Mouse (Mus musculus) heart, postnatal 10 days (tissue): ENCODE measurements around the gene Xirp2. TPM values are rescaled to one million over a fixed set of nuclear protein-coding genes. Genes with fewer than 3 reads are reported as not detected.
A peak's percentile ranks its signal among the peaks of the same experiment; 100 is the strongest.
"Not testable (repeated sequence)": the region's sequence is repeated elsewhere in the genome, so short reads cannot be mapped to it uniquely, and the experiment has no call there.

ENCODE experiments used
- DNase-seq, 2 experiments: peaks; one replicate each; pipeline ENCODE4 v3.0.0; 2021
- intact Hi-C: fragments of 180-260 bp; cut with DNase I; formaldehyde crosslinking; loops from one replicate; pipeline ENCODE4 v1.15.1; 2025
- total RNA-seq, 2 experiments: library from RNA; stranded (reverse); gene quantifications; 2 replicates each; pipeline ENCODE4 v1.2.3; 2021

Xirp2 gene
- total RNA-seq, result 100 to 1,000 TPM in 1 of 2 experiments, 10 to 100 TPM in 1; 92.2 to 142 TPM

DNA sequence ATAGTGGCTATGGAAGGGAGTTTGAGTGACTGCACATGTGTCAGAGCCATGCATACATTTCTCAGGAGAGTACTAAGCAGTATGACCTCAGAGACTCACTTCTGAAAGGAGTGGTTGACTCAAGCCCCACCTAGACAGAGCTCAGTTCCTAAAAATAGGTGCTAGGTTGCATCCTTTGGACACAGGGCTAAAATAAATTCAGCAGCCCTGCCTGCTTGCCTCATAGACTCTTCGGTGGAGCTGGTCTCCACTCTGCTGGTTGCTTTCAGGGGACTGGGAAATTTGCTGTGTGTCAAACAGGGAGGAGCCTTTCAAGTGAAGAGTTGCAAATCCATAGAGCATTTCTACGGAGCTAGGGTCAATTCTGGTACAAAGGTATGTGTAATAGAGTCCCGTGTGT lies at the start of gene Xirp2:
Xirp2 (plus strand) TSS at position 223 of the 400 bp plus-strand sequence.
- peak; percentile 47 to 67 for DNase-seq
- intact Hi-C loops, result no loop called here

DNA sequence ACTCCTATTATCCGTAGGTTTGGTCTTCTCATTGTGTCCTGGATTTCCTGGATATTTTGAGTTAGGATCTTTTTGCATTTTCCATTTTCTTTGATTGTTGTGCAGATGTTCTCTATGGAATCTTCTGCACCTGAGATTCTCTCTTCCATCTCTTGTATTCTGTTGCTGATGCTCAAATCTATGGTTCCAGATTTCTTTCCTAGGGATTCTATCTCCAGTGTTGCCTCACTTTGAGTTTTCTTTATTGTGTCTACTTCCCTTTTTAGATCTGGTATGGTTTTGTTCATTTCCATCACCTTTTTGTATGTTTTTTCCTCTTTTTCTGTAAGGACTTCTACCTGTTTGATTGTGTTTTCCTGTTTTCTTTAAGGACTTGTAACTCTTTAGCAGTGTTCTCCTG lies 32.4 kb upstream of the Xirp2 start, which contains the start of gene Gm21830:
Gm21830 (plus strand) TSS at position 301 of the 400 bp plus-strand sequence.
- intact Hi-C loops, DNase-seq: not testable (repeated sequence)

DNA sequence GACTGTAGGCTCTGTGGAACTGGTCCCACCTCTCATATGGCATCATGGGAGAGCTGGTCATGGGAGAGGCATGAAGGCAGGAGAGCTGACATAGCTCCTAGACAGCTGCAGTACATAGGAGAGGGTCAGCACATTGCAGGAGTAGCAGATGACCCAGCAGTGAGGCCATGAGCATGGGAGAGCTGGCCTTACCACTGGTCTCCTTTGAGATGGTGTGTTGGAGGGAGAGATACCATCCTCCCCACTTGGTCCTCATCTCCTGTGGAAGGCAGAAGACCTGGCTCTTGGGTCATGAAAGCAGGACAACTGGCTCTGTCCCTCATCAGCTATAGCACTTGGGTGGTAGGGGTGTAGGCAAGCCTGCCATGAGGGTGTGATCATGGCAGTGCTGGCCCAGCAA lies 24.9 kb upstream of the Xirp2 start:
- DNase-seq, result no peak
- intact Hi-C loops, result no loop called here

DNA sequence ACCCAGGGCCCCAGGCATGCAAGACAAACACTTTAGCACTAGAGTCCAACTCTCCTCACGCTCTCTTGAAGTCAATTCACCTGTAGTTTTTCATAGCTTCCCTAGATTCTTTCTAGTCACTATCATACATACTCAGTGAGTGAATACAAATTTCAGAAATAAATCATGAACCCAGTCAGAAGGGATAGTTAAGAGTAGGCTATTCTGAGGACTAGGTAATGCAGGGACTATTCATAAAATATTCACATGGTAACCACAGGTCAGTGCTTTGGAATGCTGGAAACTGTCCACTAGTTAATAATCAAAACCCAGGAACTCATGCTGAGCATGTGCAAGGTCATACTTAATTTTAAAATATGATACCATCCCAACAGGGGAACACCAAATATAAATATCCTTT lies 23.0 kb upstream of the Xirp2 start:
- DNase-seq, result no peak
- intact Hi-C loops, result no loop called here

DNA sequence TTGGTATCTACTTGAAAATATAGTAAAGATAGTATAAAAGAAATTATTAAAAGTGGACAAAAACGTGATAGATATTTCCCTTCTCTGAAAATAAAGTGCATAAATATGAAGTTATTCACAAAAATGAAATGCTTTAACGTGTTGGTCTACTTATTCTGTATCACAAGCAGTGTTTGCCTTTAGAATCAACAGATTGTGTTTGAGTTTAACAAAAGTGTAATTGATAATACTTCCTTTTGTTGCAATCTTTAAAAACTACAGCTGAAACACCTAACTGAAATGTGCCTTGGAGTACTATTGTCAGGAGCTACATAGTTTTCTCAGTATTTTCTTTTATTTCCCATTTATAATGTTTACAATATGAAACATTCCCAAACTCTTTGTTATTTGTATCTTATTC lies 12.7 kb upstream of the Xirp2 start, which contains the start of gene Gm26727:
Gm26727 (minus strand) TSS at position 101 of the 400 bp plus-strand sequence.
- intact Hi-C loops, result no loop called here
- DNase-seq, result no peak

DNA sequence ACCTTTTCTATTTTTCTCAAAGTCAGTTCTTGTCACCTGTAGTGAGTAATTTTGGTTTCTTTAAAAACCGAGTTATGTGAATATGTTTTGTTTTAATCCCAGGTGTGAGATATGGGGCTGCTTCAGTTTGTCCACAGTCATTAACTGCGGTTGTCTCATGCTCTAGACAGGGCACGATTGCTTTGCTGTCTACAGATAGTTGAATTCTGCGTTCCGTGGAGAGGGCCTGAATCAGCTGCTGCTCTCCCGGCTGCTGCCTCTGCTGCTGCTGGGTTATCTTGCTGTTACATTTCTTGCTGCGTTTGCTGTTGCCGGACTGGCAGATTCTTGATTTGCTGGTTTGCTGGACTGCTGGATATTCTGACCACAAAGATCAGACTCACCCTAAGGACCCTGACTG lies 7.5 kb upstream of the Xirp2 start:
- intact Hi-C loops, result no loop called here
- DNase-seq, result no peak

DNA sequence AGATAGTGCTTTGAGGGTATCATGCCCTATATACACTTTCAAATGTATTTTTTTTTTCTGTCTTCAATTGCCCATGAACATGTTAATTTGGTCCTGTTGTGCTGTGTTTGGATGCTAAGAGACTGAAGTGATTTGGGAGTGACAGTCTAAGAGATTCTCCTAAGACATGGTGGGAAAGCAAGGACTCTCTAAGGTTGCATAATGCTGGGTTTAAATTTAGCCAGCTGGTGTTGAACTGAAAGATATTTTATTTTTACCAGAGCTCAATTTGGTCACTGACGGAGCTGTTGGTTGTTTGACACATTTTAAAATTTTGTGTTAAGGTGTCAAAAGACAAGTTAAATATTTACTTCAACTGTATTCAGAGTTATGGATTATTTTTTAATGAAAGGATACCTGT lies 970 bp downstream of the Xirp2 start:
- intact Hi-C loops, result no loop called here
- peak; percentile 5 to 6 for DNase-seq

DNA sequence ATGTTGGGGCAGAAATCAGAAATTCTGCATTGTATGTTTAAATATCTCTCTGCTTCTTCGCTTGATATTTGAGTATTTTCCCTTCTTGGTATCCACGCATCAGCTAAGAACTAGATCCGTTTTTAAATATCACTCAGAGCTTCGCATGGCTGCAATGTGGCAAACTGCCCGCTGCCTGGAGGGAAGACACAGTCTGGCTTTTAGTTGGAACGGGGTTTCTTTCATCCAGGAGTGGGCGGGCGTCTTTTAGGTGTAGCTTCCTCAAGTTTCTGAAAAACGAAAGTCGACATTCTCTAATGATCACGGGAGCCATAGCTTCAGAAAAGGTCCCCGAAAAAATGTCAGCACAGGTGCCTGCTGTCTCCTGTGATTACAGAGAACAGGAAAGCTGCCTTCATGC lies 1.4 kb downstream of the Xirp2 start:
- peak; percentile 37 to 45 for DNase-seq

DNA sequence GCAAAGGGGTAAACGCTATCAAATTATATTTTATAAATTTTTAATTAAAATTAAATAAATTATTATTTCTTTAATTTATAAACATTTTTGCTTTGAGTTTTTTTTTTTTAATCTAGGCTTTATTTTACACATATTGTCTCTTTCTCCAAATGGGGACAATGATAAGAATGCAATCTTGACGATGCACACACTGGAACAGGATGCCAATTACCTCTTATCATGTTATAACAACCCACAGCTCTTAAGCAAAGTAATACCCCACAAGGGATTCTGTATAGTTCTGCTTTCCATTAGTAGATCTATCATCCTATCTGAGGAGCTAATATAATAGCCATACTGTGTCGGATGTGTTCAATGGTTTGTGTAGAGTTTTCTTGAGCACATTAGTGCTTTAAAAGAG lies 15.1 kb downstream of the Xirp2 start:
- no peak for DNase-seq
- intact Hi-C loops, result no loop called here

More for the DNA sequence above, 1.4 kb downstream of the Xirp2 start:
- intact Hi-C loops, result no loop called here

DNA sequence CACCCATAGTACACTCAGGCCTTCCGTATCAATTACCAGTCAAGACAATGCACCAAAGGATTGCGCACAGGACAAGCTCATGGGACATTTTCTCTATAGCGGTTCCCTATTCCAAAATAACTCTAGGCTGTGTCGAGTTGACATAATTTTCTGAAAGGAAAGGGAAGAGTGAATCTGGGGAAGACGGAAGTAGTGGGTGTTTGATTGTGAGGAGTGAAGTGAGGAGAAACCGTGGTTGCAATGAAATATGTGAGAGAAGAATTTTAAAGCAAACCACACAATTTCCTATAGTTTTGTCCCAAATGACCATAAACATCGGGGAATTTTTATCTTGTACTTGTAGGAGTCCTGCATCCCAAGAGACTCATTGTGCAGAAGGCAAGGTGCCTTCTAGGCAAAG lies 21.2 kb downstream of the Xirp2 start:
- DNase-seq, result no peak
- intact Hi-C loops, result no loop called here

DNA sequence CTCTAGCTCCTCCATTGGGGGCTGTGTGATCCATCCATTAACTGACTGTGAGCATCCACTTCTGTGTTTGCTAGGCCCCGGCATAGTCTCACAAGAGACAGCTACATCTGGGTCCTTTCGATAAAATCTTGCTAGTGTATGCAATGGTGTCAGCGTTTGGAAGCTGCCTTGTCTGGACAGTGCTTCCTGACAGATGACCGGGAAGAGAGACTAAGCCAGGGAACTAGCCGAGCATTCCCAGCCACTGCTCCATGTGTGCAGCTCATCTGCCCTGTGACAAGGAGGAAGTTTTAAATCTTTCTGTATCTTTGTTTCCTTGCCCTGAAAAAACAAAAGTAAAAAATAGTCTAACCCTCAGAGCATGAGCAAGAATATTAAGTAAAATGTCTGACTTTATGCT lies 24.2 kb downstream of the Xirp2 start:
- not testable (repeated sequence) for DNase-seq
- intact Hi-C loops, result loop anchor here (10.0 kb wide), 1 partner anchor 505 kb away; no protein-coding TSS in a partner anchor

DNA sequence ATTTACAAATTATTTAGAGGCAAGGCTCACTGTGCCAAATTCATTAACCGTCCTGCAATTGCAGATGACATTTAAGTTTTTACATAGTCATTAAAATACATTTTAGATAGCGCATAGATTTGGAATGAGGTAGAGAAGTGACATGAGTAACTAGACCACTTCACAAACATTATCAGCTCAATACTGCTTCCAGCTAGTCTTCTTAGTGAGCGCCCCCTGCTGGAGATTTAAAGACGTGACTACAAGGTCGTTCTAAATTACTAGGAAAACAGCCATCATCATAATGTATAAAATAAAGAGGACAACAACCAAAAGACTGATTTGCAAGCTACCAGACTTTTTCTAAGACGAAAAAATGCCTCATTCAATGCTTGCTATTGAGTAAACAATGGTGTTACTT lies 32.0 kb downstream of the Xirp2 start:
- peak; percentile 47 to 73 for DNase-seq
- intact Hi-C loops, result loop anchor here (1.0 to 10.0 kb wide), 2 partner anchors 251 to 513 kb away; no protein-coding TSS in a partner anchor

DNA sequence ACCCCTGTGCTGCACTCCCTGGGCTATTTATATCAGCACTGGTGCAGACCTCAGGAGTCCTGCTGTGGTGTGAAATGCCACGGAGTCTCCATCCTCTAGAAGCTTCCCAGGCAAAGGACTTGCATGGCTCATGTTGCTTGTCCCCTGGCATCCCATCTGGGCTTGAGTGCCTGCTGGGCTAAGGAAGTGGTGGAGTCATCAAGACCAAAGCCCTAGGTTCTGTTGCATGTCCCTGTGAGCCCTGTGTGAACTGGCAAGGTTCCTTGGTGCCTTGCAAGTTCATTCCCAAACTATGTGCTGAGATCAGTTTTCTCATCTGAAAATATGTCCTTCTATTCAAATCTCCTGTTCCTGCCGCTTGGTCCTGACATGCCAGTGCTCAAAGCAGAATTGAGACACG lies 35.2 kb downstream of the Xirp2 start:
- DNase-seq, result peak in 1 of 2 experiments; percentile 5
- intact Hi-C loops, result no loop called here

DNA sequence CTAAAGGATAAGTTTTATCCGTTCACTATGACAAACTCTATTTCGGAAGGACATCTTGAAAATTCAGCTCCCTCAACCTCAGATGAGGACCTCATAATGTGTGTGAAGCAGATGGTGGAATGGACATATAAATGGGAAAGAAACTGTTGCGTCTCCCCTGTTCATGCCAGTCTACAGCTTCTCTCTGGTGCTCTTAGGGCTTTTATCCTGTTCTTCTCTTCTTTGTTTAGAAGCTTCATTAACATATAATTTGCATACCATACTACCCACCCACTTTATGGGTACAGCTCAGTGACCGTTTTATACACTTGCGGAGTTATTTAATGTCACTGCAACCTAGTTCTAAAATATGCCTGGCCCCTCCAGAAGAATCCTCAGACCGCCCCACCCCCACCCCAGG lies 40.9 kb downstream of the Xirp2 start:
- no peak for DNase-seq
- intact Hi-C loops, result no loop called here

DNA sequence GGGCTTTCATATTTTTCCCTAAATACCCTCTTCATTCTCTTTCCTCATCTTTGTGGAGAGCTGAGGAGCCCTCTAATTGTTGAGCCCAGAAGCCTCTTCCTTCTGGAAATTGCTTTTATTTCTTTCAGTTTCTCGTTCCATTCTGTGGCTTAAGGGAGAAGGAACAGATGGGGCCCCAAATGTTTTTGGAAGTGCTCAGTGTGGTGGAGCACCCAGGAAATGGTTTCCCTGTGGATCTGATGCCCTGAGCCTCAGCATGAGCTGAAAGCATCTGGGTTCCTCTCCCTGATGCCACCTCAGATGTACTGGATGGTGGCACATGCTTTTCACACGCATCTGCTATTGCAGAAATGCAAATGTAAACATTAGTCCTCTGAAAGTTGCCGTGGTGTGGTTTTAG lies 41.4 kb downstream of the Xirp2 start:
- intact Hi-C loops, result no loop called here
- no peak for DNase-seq

DNA sequence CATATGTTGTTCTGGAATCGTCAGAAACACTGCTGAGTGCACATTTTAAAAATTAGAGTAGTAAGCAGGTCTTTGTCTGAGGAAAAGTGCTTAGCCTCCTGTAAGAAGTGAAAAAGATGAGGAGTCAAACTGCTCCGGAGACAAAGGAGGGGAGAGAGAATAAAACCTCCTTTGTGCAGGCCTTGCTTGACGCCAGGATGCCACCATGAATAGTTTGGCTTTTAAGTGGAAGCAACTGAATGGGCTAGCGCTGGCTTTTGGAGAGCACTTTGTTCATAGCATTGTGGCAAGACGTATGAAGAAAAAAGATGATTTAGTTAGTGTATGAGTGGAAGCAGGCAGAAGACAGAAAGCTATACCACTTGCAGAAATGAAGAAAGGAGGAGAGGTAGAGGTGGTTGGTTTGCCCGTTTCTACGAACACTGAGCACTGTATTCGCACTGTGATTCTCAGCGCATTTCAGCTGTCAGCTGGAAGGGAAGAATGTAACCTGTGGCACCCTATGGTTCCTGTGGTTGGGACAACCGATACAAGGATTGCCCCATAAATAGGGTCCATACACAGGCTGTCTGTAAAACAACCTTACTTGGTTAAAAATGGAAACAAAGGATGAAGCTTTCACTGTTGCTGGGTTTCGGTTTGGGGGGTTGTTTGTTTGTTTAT lies 42.8 kb downstream of the Xirp2 start:
- intact Hi-C loops, result no loop called here
- no peak for DNase-seq

DNA sequence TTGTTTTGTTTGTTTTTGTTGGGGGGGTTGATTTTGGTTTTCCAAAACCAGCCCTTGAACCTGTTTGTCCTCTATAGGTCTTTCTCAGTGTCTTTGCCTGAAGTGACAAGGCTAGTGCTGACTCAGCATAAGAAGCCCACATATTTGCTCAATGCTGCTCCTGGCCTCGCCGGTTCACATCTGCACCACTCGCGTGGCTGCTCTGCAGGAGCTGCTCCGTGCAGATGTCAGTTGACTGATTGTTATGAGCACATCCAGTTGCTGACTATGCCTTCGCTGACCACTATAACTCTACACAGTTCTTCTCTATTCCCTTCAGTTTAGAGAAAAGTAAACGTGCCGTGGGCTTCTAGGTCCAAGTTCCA lies 43.3 kb downstream of the Xirp2 start:
- intact Hi-C loops, result no loop called here
- no peak for DNase-seq

DNA sequence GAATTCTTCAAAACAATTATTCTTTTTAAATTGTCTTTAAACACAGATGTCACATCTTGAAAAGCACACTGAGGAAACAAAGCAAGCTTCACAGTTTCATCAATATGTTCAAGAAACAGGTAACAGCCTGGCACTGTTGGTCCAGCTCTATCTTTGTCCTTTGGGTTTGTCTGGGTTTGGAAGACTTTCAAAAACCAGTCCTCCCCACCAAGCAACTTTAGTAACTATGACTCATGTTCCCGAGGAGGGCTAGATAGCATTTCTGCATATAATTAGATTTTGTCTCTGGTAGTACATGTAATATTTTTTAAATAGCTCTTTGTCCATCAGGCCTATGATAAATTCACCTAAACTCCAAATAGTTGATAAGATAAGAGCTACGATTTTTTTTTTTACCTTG lies 59.7 kb downstream of the Xirp2 start:
- DNase-seq, result peak; percentile 11 to 40
- intact Hi-C loops, result no loop called here

DNA sequence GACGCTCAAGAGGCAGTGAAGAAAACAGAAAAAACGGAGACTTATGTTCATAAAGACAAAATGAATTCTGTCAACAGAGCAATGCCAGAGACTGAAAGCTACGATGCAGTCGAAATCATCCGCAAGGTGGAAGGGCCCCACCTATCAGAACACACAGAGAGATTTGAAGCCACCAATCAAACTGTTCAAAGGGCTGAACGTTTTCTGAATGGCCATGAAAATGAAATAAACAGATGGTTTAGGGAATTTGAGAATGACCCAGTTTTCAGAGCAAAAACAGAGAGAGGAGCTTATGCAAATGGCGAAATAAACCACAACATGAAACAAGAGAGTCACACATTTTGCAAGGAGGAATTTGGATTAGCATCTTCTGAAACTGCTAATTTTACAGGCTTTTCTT lies 70.6 kb downstream of the Xirp2 start:
- intact Hi-C loops, result no loop called here
- no peak for DNase-seq

DNA sequence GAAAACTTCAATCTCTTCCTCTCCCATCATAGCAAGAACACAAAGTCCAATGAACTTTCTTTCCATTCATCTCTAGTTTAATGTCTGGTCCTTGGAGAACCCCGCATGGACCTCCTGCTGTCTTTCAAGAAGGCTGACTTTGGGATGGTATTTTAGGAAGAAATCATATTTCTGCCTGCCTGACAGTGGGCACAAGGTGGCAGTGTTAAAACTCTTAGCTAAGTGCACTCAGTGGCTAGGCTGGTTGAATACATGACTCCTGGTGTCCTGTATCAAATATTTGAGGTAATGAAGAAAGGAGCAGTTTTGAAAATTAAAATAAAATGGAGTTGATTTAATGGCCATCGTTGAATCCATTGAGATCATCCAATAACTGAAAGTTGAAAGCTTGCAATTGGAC lies 89.5 kb downstream of the Xirp2 start:
- intact Hi-C loops, result no loop called here
- peak in 1 of 2 experiments; percentile 7 for DNase-seq

DNA sequence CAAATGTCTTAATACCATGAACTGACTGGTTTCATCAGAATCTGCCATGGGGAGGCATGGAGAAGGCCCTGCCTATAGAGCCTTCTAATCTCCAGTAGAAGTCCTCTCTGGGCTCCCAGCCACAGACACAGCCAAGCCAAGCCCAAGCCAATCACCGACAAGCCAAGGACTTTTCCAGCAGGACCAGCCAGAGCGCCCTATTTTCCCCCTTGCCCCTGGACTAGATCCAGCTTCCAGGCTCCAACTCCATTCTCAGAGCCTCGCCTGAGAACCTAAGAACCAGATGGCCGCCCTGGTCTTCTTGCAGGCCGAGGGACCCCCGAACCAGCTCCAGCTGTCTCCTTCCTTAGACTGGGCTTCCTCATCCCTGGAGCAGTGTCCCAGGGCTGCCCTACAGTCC lies 93.6 kb downstream of the Xirp2 start:
- peak; percentile 9 to 12 for DNase-seq
- intact Hi-C loops, result no loop called here

DNA sequence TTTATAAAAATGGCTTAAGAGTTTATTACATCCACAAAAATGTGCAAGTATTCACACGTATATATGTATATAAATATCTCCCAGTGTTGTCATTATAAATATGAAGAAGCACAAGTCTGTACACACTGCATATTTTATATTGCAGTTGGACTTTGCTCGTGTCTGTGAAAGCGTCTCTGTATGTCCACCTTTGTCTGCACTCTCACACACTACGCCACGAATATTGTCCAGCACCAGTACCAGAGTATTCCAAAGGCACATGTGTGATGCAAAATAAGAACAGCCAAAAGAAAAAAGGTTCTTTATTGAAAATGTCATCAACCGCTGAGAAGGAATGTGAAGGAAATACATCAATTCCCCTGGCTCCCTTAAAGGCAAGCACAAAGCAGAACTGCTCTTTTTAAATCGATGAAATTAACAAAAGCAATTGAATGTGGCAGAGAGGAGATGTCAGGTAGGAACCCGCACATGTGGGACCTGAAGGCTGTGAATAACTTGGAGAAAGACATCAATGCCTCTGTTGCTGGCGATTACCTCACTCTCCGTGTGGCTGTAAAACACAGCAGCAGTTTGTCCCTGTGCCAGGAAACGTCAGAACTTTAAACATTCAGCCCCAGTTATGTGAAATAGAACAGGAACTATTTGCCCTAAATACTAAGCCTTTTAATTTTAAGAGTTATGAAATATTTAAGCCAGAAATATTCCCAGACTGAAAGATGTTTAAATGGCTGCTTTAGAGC lies 96.3 kb downstream of the Xirp2 start:
- DNase-seq, result no peak
- intact Hi-C loops, result no loop called here
